ENCODE assay signal across 21 mouse cellular contexts in the genomic region with DNA sequence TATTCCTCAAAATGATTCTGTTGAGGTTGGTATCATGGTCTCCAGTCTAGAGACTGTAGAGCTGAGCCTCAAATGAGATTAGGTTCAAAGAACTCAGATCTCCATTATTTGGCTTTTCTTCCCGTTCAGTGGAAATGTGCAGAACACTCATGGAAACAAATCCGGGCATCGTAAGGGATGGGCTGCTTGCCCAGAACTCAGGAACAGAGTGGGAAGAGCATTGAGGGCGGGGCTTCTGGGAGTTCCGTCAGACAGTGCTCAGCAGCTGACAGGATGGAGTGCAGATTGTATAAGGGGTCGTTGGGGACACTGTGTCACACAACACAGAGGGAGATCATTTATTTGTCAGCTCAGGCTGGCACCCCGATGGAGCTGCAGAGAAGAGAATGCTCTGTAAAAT. TPM values are rescaled to one million over a fixed set of nuclear protein-coding genes. Genes with fewer than 3 reads are reported as not detected.
DNase-seq lines count a peak whose midpoint lies in the region; ATAC-seq and TF ChIP-seq lines count a peak whose summit lies in the region.
"Had no signal": no experiment of that assay in that cellular context is flagged by ENCODE, and none has a peak within 500 bp of the region (broad histone marks: within the 10 kb centered on the region; RNA-seq: fewer than 3 reads in every experiment).

No protein-coding gene starts in this region.

- no peak for TF ChIP-seq EP300 in liver, postnatal 0 days (IDR thresholded peaks at IDR 0.05; ENCODE audit: low read depth)

- no peak overlapping the region for H3K27ac ChIP-seq in liver, postnatal 0 days (ENCODE audit: low read depth)
- H3K27ac ChIP-seq in liver, embryonic 11.5 days (ENCODE audit: low read depth, low read length), result no peak overlapping the region
- H3K27ac ChIP-seq: heart, embryonic 15.5 days; hindbrain, embryonic 14.5 days; limb, embryonic 10.5 days; liver, embryonic 15.5 days had no signal

- H3K4me3 ChIP-seq in liver, postnatal 0 days (ENCODE audit: low read depth, low read length), result no peak overlapping the region
- H3K4me3 ChIP-seq in liver, embryonic 11.5 days (ENCODE audit: low read depth, low read length), result no peak overlapping the region
- H3K4me3 ChIP-seq: erythroblast, embryonic 14.5 days; heart, embryonic 15.5 days; limb, embryonic 10.5 days; liver, embryonic 15.5 days; megakaryocyte, embryonic 14.5 days had no signal

- H3K9me3 ChIP-seq in liver, postnatal 0 days (ENCODE audit: low read length), result no peaks in the 10 kb centered on the region
- no peaks in the 10 kb centered on the region for H3K9me3 ChIP-seq in liver, embryonic 11.5 days (ENCODE audit: control insufficient read depth, low read length)
- H3K9me3 ChIP-seq: heart, embryonic 15.5 days; limb, embryonic 10.5 days; liver, embryonic 15.5 days had no signal

- H3K27me3 ChIP-seq in liver, postnatal 0 days (ENCODE audit: insufficient read depth, low read length), result no peaks in the 10 kb centered on the region
- H3K27me3 ChIP-seq in liver, embryonic 11.5 days (replicated peaks; ENCODE audit: control insufficient read depth, insufficient read depth, low read length), result no peaks in the 10 kb centered on the region
- H3K27me3 ChIP-seq: CH12.LX; heart, embryonic 15.5 days; liver, embryonic 15.5 days; Patski had no signal

- no peak for TF ChIP-seq CTCF in liver, postnatal 0 days (IDR thresholded peaks at IDR 0.05; ENCODE audit: low read depth)

- H3K36me3 ChIP-seq in liver, postnatal 0 days (replicated peaks; ENCODE audit: insufficient read depth, low read length), result no peaks in the 10 kb centered on the region
- H3K36me3 ChIP-seq in liver, embryonic 11.5 days (ENCODE audit: control insufficient read depth, insufficient read depth, low read length), result no peaks in the 10 kb centered on the region
- H3K36me3 ChIP-seq: heart, embryonic 15.5 days; limb, embryonic 10.5 days; liver, embryonic 15.5 days had no signal

- H3K9ac ChIP-seq in liver, postnatal 0 days (replicated peaks), result no peak overlapping the region
- H3K9ac ChIP-seq in liver, embryonic 11.5 days (ENCODE audit: low read depth, low read length), result no peak overlapping the region
- H3K9ac ChIP-seq: heart, embryonic 15.5 days; hindbrain, embryonic 14.5 days; liver, embryonic 15.5 days had no signal

- H3K4me2 ChIP-seq in liver, postnatal 0 days (ENCODE audit: low read depth, low read length), result no peak overlapping the region
- no peak overlapping the region for H3K4me2 ChIP-seq in liver, embryonic 11.5 days
- H3K4me2 ChIP-seq: heart, embryonic 15.5 days; hindbrain, embryonic 14.5 days; liver, embryonic 15.5 days had no signal

- H3K4me1 ChIP-seq in liver, postnatal 0 days (ENCODE audit: insufficient read depth), result no peaks in the 10 kb centered on the region
- no peaks in the 10 kb centered on the region for H3K4me1 ChIP-seq in liver, embryonic 11.5 days (replicated peaks; ENCODE audit: control insufficient read depth, insufficient read depth, low read length)
- H3K4me1 ChIP-seq: heart, embryonic 15.5 days; limb, embryonic 10.5 days; liver, embryonic 15.5 days had no signal

- DNase-seq in liver, postnatal 0 days, result peak; percentile 7
- no peak for DNase-seq in liver, embryonic 11.5 days (ENCODE audit: low spot score)
- DNase-seq in layer of hippocampus, adult 11-12 months (ENCODE audit: low spot score), result peak; percentile 75
- DNase-seq in layer of hippocampus, postnatal 36 days, result peak; percentile 70 to 73
- peak; percentile 40 to 50 for DNase-seq in right cerebral cortex, postnatal 36 days (ENCODE audit: low spot score in 2 of 2)
- DNase-seq in kidney, adult 9 months, result no peak
- DNase-seq in adrenal gland, postnatal 36 days, result no peak
- DNase-seq: adrenal gland, postnatal 10 days; cerebellum, adult 11-12 months; gastrocnemius, postnatal 10 days; kidney, adult 8-10 months had no signal

- 65% methylated on average over 7 of the region's 7 CpGs for WGBS in liver, postnatal 0 days (ENCODE audit: insufficient replicate concordance)
- 73% methylated on average over 7 of the region's 7 CpGs for WGBS in liver, embryonic 11.5 days

- ATAC-seq in liver, postnatal 0 days, result no peak
- ATAC-seq in liver, embryonic 11.5 days (replicated peaks; ENCODE audit: low FRiP score), result no peak
- ATAC-seq: Patski had no signal

RNA-seq across cellular contexts. Expression of gene Slc22a16, which starts 22.1 kb away (rescaled TPM):
- polyA plus RNA-seq in liver, postnatal 0 days (2015; fragmentation: Nextera tagmentation; extraction: Ambion mirVana), result not detected in 2 replicates
- not detected in 2 replicates for polyA plus RNA-seq in liver, embryonic 11.5 days (2014; fragmentation: Nextera tagmentation; extraction: Ambion mirVana)
- not detected for total RNA-seq in layer of hippocampus, postnatal 36 days (2021)
- not detected for total RNA-seq in adrenal gland, postnatal 36 days (2021)
- total RNA-seq: adrenal gland, postnatal 10 days; CH12.LX; gastrocnemius, postnatal 10 days had no signal
- polyA plus RNA-seq: erythroblast, embryonic 14.5 days; heart, embryonic 15.5 days; hindbrain, embryonic 14.5 days; limb, embryonic 10.5 days; liver, embryonic 15.5 days; Patski; stomach, embryonic 16.5 days; urinary bladder, adult 2 months had no signal

RNA-seq across cellular contexts. Expression of gene Ddo, which starts 37.6 kb away (rescaled TPM):
- polyA plus RNA-seq in liver, postnatal 0 days (2015; fragmentation: Nextera tagmentation; extraction: Ambion mirVana), result 0.86 and 1.2 TPM in 2 replicates
- polyA plus RNA-seq in liver, embryonic 11.5 days (2014; fragmentation: Nextera tagmentation; extraction: Ambion mirVana), result 0.21 TPM in 1 of 2 replicates, not detected in the other
- 10 to 100 TPM; 15.0 to 16.8 TPM for total RNA-seq in layer of hippocampus, postnatal 36 days (2021)
- total RNA-seq in adrenal gland, postnatal 36 days (2021), result 10 to 100 TPM; 10.7 to 11.8 TPM
- total RNA-seq: CH12.LX had no signal
- polyA plus RNA-seq: erythroblast, embryonic 14.5 days had no signal

Comparison
In these comparisons a context has a peak if more than half of its experiments do, and no peak if none do; other contexts are left out.
1. DNase-seq: peak in liver, postnatal 0 days (single experiment), layer of hippocampus, adult 11-12 months (single experiment), layer of hippocampus, postnatal 36 days (2 of 2) and right cerebral cortex, postnatal 36 days (2 of 2); none in liver, embryonic 11.5 days (single experiment), kidney, adult 9 months (single experiment) and adrenal gland, postnatal 36 days (0 of 2).